Mouse (Mus musculus): Measurements from ENCODE around the gene Clhc1. TPM values are rescaled to one million over a fixed set of nuclear protein-coding genes. Genes with fewer than 3 reads are reported as not detected.

The Clhc1 gene
- total RNA-seq, 2 experiments from 2014 or later = 0.37 TPM; not detected in 1

Other genes with a start within 250 kb of the Clhc1 start
- gene Ccdc88a, start 174.3 kb upstream of the Clhc1 start, total RNA-seq (2021) = 10 to 100 TPM; 72.8 to 76.6 TPM
- 1 to 10 TPM; 4.7 TPM for gene Prorsd1, start 32.9 kb upstream of the Clhc1 start, total RNA-seq (2021)
- 10 to 100 TPM; 37.7 to 41.7 TPM for gene Mtif2, start 21.5 kb upstream of the Clhc1 start, total RNA-seq (2021)
- 100 to 1,000 TPM; 439 to 442 TPM for gene Rps27a, start 159 bp downstream of the Clhc1 start, total RNA-seq (2021)
- gene Rtn4, start 145.0 kb downstream of the Clhc1 start, total RNA-seq (2021) = 100 to 1,000 TPM; 489 to 496 TPM